20 mouse cellular contexts compared by ENCODE assay signal in the genomic region with DNA sequence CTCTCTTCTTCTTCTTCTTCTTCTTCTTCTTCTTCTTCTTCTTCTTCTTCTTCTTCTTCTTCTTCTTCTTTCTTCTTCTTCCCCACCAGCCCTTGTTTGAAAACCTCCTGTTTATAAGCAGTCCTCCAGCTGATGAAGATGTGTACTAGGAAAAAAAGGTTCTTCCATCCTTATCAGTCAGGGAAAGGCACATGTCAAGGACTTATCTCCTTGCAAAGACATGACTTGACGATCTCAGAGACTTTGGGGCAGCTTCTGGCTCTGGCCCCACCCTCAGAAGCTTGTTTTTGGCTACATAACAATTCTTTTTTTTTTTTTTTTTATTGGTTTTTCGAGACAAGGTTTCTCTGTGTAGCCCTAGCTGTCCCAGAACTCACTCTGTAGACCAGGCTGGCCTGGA. TPM values are rescaled to one million over a fixed set of nuclear protein-coding genes. Genes with fewer than 3 reads are reported as not detected.
A peak's percentile ranks its signal among the peaks of the same experiment; 100 is the strongest.
DNase-seq lines count a peak whose midpoint lies in the region; ATAC-seq lines count a peak whose summit lies in the region.
"Had no signal": no experiment of that assay in that cellular context is flagged by ENCODE, and none has a peak within 500 bp of the region (broad histone marks: within the 10 kb centered on the region; RNA-seq: fewer than 3 reads in every experiment).

No protein-coding gene starts in this region.

- DNase-seq in heart, postnatal 36 days = no peak
- DNase-seq in c-Kit-positive CD71-positive TER-119-negative erythroid progenitor cells, embryonic 14.5 days (ENCODE audit: low read depth) = peak; percentile 81
- DNase-seq in liver = peak; percentile 82
- DNase-seq in lung, postnatal 36 days = no peak
- no peak for DNase-seq in thymus, postnatal 14 days
- DNase-seq in left cerebral cortex, postnatal 36 days (ENCODE audit: low spot score in 2 of 2) = no peak
- DNase-seq: adrenal gland, postnatal 36 days; cerebellum, postnatal 10 days; kidney, adult 8-10 months; kidney, postnatal 36 days; lung, postnatal 10 days; thymus, adult 18-20 months had no signal

- H3K27ac ChIP-seq in heart, embryonic 13.5 days (replicated peaks) = no peak overlapping the region; the same call in 1 of the 2 replicates
- H3K27ac ChIP-seq: forebrain, embryonic 15.5 days; limb, embryonic 15.5 days; neural tube, embryonic 13.5 days had no signal

- WGBS in heart, embryonic 13.5 days = 31% methylated on average over 2 of the region's 2 CpGs

- peak; percentile 65; the same call in 1 of the 2 replicates for ATAC-seq in heart, embryonic 13.5 days (ENCODE audit: extremely low read depth, insufficient number of reproducible peaks, low FRiP score, low TSS enrichment)
- ATAC-seq in megakaryocyte, adult 5-6 weeks (ENCODE audit: poor library complexity, severe bottlenecking) = 0 out of 2 replicates have a peak, but pooled peaks have one; percentile 26
- ATAC-seq: forebrain, embryonic 15.5 days; hindbrain, embryonic 16.5 days; Patski had no signal

- no peaks in the 10 kb centered on the region for H3K36me3 ChIP-seq in heart, embryonic 13.5 days
- H3K36me3 ChIP-seq: forebrain, embryonic 15.5 days; limb, embryonic 15.5 days; neural tube, embryonic 13.5 days had no signal

- intact Hi-C loops in heart, postnatal 36 days (cut with DNase I) = no loop called here
- intact Hi-C loops in left cerebral cortex, postnatal 36 days (cut with DNase I) = no loop called here

- H3K4me2 ChIP-seq in heart, embryonic 13.5 days = no peak overlapping the region
- H3K4me2 ChIP-seq: forebrain, embryonic 15.5 days; limb, embryonic 15.5 days; midbrain, embryonic 11.5 days; neural tube, embryonic 13.5 days had no signal

- H3K4me1 ChIP-seq in heart, embryonic 13.5 days = peaks cover 14% of the 10 kb centered on the region

- no peak overlapping the region for H3K9ac ChIP-seq in heart, embryonic 13.5 days
- H3K9ac ChIP-seq: forebrain, embryonic 15.5 days; limb, embryonic 15.5 days; neural tube, embryonic 13.5 days had no signal

- H3K27me3 ChIP-seq in heart, embryonic 13.5 days (replicated peaks) = no peaks in the 10 kb centered on the region
- H3K27me3 ChIP-seq: forebrain, embryonic 15.5 days; limb, embryonic 15.5 days; neural tube, embryonic 13.5 days; Patski had no signal

- H3K4me3 ChIP-seq in heart, embryonic 13.5 days = no peak overlapping the region
- H3K4me3 ChIP-seq: forebrain, embryonic 15.5 days; limb, embryonic 15.5 days; neural tube, embryonic 13.5 days had no signal

- no peaks in the 10 kb centered on the region for H3K9me3 ChIP-seq in heart, embryonic 13.5 days
- H3K9me3 ChIP-seq: forebrain, embryonic 15.5 days; limb, embryonic 15.5 days; neural tube, embryonic 13.5 days had no signal

RNA-seq across cellular contexts. Expression of a gene that starts 5.5 kb away (rescaled TPM):
- polyA plus RNA-seq in heart, embryonic 13.5 days (2015; fragmentation: Nextera tagmentation; extraction: Ambion mirVana) = 85.2 and 107 TPM in 2 replicates
- total RNA-seq in heart, postnatal 36 days (2021) = 100 to 1,000 TPM; 245 to 277 TPM
- total RNA-seq in megakaryocyte, adult 5-6 weeks (2015) = 131 and 141 TPM in 2 replicates
- 98.7 and 122 TPM in 2 replicates for total RNA-seq in megakaryocyte, adult 5-6 weeks (2017)
- 100 to 1,000 TPM; 133 to 170 TPM for total RNA-seq in left cerebral cortex, postnatal 36 days (2021)

RNA-seq across cellular contexts. Expression of a gene that starts 54.5 kb away (rescaled TPM):
- 248 and 271 TPM in 2 replicates for polyA plus RNA-seq in heart, embryonic 13.5 days (2015; fragmentation: Nextera tagmentation; extraction: Ambion mirVana)
- 10 to 100 TPM; 88.0 to 92.7 TPM for total RNA-seq in heart, postnatal 36 days (2021)
- total RNA-seq in megakaryocyte, adult 5-6 weeks (2015) = 344 and 363 TPM in 2 replicates
- total RNA-seq in megakaryocyte, adult 5-6 weeks (2017) = 135 and 144 TPM in 2 replicates
- 100 to 1,000 TPM; 191 to 196 TPM for total RNA-seq in left cerebral cortex, postnatal 36 days (2021)

Comparison
In these comparisons a context has a peak if more than half of its experiments do, and no peak if none do; other contexts are left out.
1. DNase-seq: peak in c-Kit-positive CD71-positive TER-119-negative erythroid progenitor cells, embryonic 14.5 days (single experiment) and liver (single experiment); none in heart, postnatal 36 days (0 of 2), lung, postnatal 36 days (single experiment), thymus, postnatal 14 days (single experiment) and left cerebral cortex, postnatal 36 days (0 of 2).